Mouse (Mus musculus) left cerebral cortex, adult 11 months (tissue): Measurements from ENCODE around the gene Pcbp2.

Experiments
- DNase-seq: peaks from one replicate; pipeline ENCODE4 v3.0.0; 2022; ENCODE audit warnings: low spot score

The Pcbp2 gene

GRCm38 (mm10) chr15:102470183-102470604, at the start of gene Pcbp2:
Pcbp2 (plus strand) TSS chr15:102470539.
- DNase-seq, result peak; percentile 91

GRCm38 (mm10) chr15:102420986-102421385, 49.4 kb upstream of the Pcbp2 start:
- no peak for DNase-seq

- DNase-seq, result no peak
Measured at GRCm38 (mm10) chr15:102421437-102421836, 48.9 kb upstream of the Pcbp2 start.

- no peak for DNase-seq
Measured at GRCm38 (mm10) chr15:102423602-102424240, 46.6 kb upstream of the Pcbp2 start.

GRCm38 (mm10) chr15:102424657-102425056, 45.7 kb upstream of the Pcbp2 start:
- DNase-seq, result no peak

- no peak for DNase-seq
Measured at GRCm38 (mm10) chr15:102426963-102427362, 43.4 kb upstream of the Pcbp2 start.

- DNase-seq, result no peak
Measured at GRCm38 (mm10) chr15:102432046-102432445, 38.3 kb upstream of the Pcbp2 start.

GRCm38 (mm10) chr15:102433173-102433572, 37.2 kb upstream of the Pcbp2 start:
- DNase-seq, result no peak

GRCm38 (mm10) chr15:102442490-102442889, 27.8 kb upstream of the Pcbp2 start:
- peak; percentile 81 for DNase-seq

- DNase-seq, result no peak
Measured at GRCm38 (mm10) chr15:102445146-102445545, 25.2 kb upstream of the Pcbp2 start, which contains the start of gene Amhr2. Amhr2 (plus strand) TSS chr15:102445367.

GRCm38 (mm10) chr15:102446448-102446847, 23.9 kb upstream of the Pcbp2 start:
- DNase-seq, result no peak

GRCm38 (mm10) chr15:102449366-102449765, 21.0 kb upstream of the Pcbp2 start:
- no peak for DNase-seq

GRCm38 (mm10) chr15:102450928-102451327, 19.4 kb upstream of the Pcbp2 start:
- DNase-seq, result no peak

- DNase-seq, result peak; percentile 22
Measured at GRCm38 (mm10) chr15:102451666-102452430, 18.5 kb upstream of the Pcbp2 start.

GRCm38 (mm10) chr15:102455993-102456392, 14.3 kb upstream of the Pcbp2 start:
- DNase-seq, result no peak

- DNase-seq, result no peak
Measured at GRCm38 (mm10) chr15:102458050-102458736, 12.1 kb upstream of the Pcbp2 start.

- DNase-seq, result peak; percentile 90
Measured at GRCm38 (mm10) chr15:102458904-102459317, 11.4 kb upstream of the Pcbp2 start, which contains the start of gene Prr13. Prr13 (plus strand) TSS chr15:102459028.

- DNase-seq, result no peak
Measured at GRCm38 (mm10) chr15:102459381-102459780, 11.0 kb upstream of the Pcbp2 start.

GRCm38 (mm10) chr15:102459847-102460246, 10.5 kb upstream of the Pcbp2 start:
- no peak for DNase-seq

- no peak for DNase-seq
Measured at GRCm38 (mm10) chr15:102460409-102460808, 9.9 kb upstream of the Pcbp2 start.

GRCm38 (mm10) chr15:102460971-102461370, 9.4 kb upstream of the Pcbp2 start:
- DNase-seq, result no peak

GRCm38 (mm10) chr15:102461430-102462075, 8.8 kb upstream of the Pcbp2 start:
- no peak for DNase-seq
